Mouse (Mus musculus) liver, embryonic 13.5 days (tissue): Measurements from ENCODE around the gene Cyp2j13. TPM values are rescaled to one million over a fixed set of nuclear protein-coding genes. Genes with fewer than 3 reads are reported as not detected.
"Not testable (repeated sequence)": the region's sequence is repeated elsewhere in the genome, so short reads cannot be mapped to it uniquely, and the experiment has no call there.

Experiments used
- ATAC-seq: fragments of 200-750 bp; cut with Nextera tagmentation; 2 replicates; pipeline ENCODE4 v1.8.0; 2017; ENCODE audit warnings: low read depth, mild to moderate bottlenecking, moderate number of reproducible peaks, moderate library complexity
- DNase-seq: peaks from one replicate; pipeline ENCODE4 v3.0.0; 2022
- H3K27ac ChIP-seq: fragments of 300-500 bp; sonication (generic); 2 replicates; pipeline ENCODE4 v1.5.1; 2015; ENCODE audit warnings: moderate library complexity, mild to moderate bottlenecking, inconsistent platforms
- H3K27me3 ChIP-seq: fragments of 300-500 bp; sonication (generic); 2 replicates; pipeline ENCODE4 v1.6.1; 2015; ENCODE audit warnings: mild to moderate bottlenecking, inconsistent platforms
- H3K36me3 ChIP-seq: fragments of 300-500 bp; sonication (generic); 2 replicates; pipeline ENCODE4 v1.6.1; 2015; ENCODE audit warnings: mild to moderate bottlenecking, inconsistent platforms
- H3K4me1 ChIP-seq: fragments of 300-500 bp; sonication (generic); replicated peaks from 2 replicates; pipeline ENCODE4 v1.6.1; 2015; ENCODE audit warnings: inconsistent platforms
- H3K4me2 ChIP-seq: fragments of 300-500 bp; sonication (generic); 2 replicates; pipeline ENCODE4 v1.6.1; 2015; ENCODE audit warnings: inconsistent platforms, mild to moderate bottlenecking, moderate library complexity
- H3K4me3 ChIP-seq: fragments of 300-500 bp; sonication (generic); replicated peaks from 2 replicates; pipeline ENCODE4 v1.5.1; 2015; ENCODE audit warnings: mild to moderate bottlenecking, inconsistent platforms
- H3K9ac ChIP-seq: fragments of 300-500 bp; sonication (generic); 2 replicates; pipeline ENCODE4 v1.6.1; 2015; ENCODE audit warnings: mild to moderate bottlenecking, inconsistent platforms
- H3K9me3 ChIP-seq: fragments of 300-500 bp; sonication (generic); replicated peaks from 2 replicates; pipeline ENCODE4 v1.6.1; 2016; ENCODE audit warnings: inconsistent platforms
- WGBS: fragments of 180-500 bp; shearing (Covaris S2); methylation state at CpG from one replicate; pipeline ENCODE4 v1.1.7; 2015; ENCODE audit not compliant: insufficient replicate concordance; 5-methylcytosine and 5-hydroxymethylcytosine counted together
- polyA plus RNA-seq: library from polyadenylated mRNA; unstranded; fragments of >200 nt; fragmentation: Nextera tagmentation; extraction: Ambion mirVana; gene quantifications from 2 replicates; pipeline ENCODE4 v1.2.1, GENCODE M21; 2015

Gene Cyp2j13
- polyA plus RNA-seq: not detected in 2 replicates

DNA sequence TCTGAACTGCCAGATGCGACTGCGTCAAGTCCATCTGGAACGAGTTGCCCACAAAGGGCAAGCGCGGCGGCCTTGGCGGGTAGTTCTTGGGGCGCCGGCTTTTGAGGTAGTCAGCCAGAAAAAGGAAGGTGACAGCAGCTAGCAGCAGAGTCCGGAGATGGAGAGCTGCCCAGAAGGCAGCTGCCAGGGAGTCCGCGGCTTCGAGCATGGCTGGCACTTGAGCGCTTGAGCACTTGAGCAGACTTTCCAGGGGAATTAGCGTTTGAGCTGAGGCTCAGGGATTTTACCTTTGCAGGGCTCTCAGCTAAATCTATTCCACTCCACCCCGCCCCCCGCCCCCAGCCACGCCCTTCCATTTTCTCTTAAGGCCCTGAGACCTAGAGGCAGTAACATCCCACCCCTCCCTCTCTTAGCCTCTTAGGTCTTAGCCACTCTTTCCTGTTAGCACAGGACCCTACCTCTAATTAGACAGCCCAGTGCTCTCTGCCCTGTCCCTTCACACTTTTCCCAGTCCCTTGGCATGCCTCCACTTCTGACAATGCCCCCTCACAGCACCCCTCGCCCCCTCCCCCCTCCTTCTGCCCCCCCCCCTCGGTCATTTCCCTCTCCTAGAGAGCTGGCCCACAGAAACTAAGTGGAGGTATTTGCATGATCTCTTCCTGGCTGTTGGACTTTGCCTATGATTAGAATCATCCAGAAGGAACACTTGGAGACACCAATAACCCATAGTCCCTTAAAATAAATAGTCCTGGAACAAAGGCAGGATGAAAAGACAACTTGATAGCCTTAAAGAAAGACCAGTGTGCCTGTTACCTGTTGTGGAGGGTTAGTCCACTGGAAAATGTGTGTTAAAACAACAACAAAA lies at the start of gene Cyp2j13:
Gene Cyp2j13 (minus strand): TSS at position 286 of the 865 bp plus-strand sequence.
- 13% methylated on average over 20 of the region's 20 CpGs for WGBS
- Histone ChIP-seq H3K4me3 (no peak within 1 kb of the TSS), H3K27me3 (no peaks in the 10 kb centered on the region), H3K27ac (no peak within 1 kb of the TSS), H3K4me2 (no peak within 1 kb of the TSS), H3K36me3 (no peaks in the 10 kb centered on the region), H3K9me3 (no peaks in the 10 kb centered on the region), H3K4me1 (no peaks in the 10 kb centered on the region), H3K9ac (no peak within 1 kb of the TSS)
- DNase-seq (no peak), ATAC-seq (no peak)

DNA sequence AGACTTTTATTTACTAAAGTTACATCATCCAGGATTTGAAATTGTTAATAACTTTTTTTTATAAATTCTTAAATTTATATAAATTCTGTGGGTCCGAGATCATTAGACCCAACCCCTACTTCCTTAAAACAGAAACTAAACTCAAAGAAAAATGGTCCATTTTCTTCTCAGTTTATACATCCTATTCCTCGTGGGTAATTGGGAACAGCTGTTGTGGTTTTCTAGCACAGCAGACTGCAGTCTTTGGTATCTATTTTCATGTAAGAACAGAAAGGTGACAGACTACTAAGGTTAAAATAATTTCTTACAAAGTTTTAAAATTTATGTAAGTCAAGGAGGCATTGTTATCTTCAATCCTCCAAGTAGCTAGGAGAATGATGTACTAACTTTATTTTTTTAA lies 19.5 kb upstream of the Cyp2j13 start:
- H3K4me2 ChIP-seq: no peak overlapping the region
- no peaks in the 10 kb centered on the region for H3K4me1 ChIP-seq
- no peak overlapping the region for H3K9ac ChIP-seq
- H3K36me3 ChIP-seq: no peaks in the 10 kb centered on the region
- no peaks in the 10 kb centered on the region for H3K27me3 ChIP-seq
- no peak overlapping the region for H3K4me3 ChIP-seq
- no peak overlapping the region for H3K27ac ChIP-seq
- ATAC-seq (no peak), DNase-seq (no peak)
- 30% methylated on average over 2 of the region's 2 CpGs for WGBS
- H3K9me3 ChIP-seq: no peaks in the 10 kb centered on the region

DNA sequence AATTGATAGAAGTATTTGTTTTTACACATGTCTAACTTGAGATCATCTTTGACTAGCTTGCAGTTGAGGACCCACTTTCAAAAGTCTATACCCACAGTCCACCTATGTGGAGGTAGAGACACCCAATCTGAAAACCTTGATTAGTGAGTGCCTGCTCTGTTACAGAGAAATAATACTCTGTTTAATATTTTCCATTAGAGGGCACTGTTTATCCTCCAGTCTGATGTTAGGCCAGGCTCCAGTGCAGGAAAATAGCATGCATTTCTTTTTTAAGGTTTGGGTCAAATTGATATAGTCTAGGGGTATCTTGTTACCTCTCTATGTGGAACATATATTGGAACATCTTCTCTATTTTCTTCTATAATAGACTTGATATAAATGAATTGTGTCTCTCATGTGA lies 14.5 kb upstream of the Cyp2j13 start:
- H3K36me3 ChIP-seq: no peaks in the 10 kb centered on the region
- DNase-seq (no peak), ATAC-seq (no peak)
- no peak overlapping the region for H3K4me2 ChIP-seq
- H3K9ac ChIP-seq: no peak overlapping the region
- H3K9me3 ChIP-seq: no peaks in the 10 kb centered on the region
- H3K4me1 ChIP-seq: no peaks in the 10 kb centered on the region
- H3K4me3 ChIP-seq: no peak overlapping the region
- H3K27me3 ChIP-seq: no peaks in the 10 kb centered on the region
- H3K27ac ChIP-seq: no peak overlapping the region

DNA sequence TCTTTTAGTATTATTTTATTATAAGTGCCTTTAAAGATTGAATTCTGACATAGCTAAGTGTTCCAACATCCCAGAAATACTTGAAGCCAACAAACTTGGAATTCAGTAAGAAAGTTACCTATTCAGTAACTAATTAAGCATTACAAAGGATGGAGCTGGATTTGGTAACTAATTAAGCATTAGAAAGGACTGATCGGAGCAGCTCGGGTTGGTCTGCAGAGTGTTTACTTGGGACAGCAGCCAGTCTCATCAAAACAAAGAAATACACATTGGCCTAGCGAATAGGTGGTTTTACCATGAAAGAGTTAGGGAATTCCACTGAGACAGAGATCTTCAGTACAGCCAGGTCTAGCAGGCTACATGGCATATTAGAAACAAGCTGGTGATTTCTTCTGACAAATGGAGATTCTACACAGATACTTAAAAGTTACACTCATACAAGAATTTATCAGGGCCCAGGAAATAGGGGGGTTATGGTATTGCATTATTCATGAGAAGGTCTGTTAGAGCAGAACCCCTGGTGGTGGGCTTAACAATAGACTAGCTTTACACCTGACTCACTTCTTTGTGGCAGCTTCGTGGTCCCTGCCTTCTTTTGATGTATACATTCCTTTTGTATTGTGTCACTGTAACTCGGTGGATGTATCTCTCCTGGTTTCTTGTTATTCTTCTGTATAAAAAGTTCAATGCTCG lies 12.2 kb upstream of the Cyp2j13 start:
- H3K9ac ChIP-seq, ATAC-seq: not testable (repeated sequence)
- 50% methylated on average over 6 of the region's 6 CpGs for WGBS

DNA sequence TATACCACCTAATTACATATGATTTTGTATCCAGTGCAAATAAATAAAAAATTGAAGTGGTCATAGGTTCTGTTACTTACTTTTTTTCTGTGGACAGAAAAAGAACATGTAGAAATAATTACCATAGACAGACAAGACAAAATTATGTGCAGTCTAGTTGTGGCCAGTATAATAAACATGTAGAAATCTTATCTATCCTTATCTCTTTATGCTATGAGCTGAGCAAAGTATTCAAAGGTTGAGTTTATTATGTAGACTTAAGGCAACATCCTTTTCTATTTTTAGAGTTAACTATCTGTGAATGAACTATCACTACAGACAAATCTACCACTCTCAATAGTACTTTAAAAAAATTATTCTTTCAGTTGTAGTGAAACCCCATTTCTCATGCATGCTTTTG lies 962 bp upstream of the Cyp2j13 start:
- Histone ChIP-seq H3K9me3 (no peaks in the 10 kb centered on the region), H3K27me3 (no peaks in the 10 kb centered on the region), H3K36me3 (no peaks in the 10 kb centered on the region), H3K9ac (no peak overlapping the region), H3K27ac (no peak overlapping the region), H3K4me2 (no peak overlapping the region), H3K4me1 (no peaks in the 10 kb centered on the region), H3K4me3 (no peak overlapping the region)
- DNase-seq: no peak
- ATAC-seq: no peak

More for the DNA sequence above, 12.2 kb upstream of the Cyp2j13 start:
- H3K36me3 ChIP-seq, DNase-seq, H3K4me1 ChIP-seq, H3K9me3 ChIP-seq, H3K27me3 ChIP-seq, H3K4me3 ChIP-seq, H3K27ac ChIP-seq, H3K4me2 ChIP-seq: not testable (repeated sequence)

DNA sequence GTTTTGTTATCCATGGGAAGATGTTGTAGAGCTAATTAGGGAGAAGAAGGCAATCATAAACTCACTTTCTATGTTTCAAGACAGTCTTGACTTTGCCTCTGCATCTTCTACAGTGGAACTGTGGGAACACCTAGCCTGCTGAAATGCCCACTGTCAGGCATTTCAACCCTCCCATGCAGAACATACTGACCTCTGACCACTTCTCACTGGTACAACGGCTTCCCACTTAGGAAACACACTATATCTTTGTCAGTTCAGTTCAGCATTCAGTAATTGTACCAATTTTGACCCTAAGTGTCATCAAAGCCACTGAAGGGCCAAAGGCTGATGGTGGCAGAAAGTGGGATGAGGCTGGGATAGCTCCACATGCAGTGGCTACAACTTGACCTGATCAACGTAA lies 15.3 kb downstream of the Cyp2j13 start:
- 56% methylated on average over 2 of the region's 2 CpGs for WGBS
- Histone ChIP-seq H3K9ac (no peak overlapping the region), H3K36me3 (no peaks in the 10 kb centered on the region), H3K4me3 (no peak overlapping the region), H3K27me3 (no peaks in the 10 kb centered on the region), H3K27ac (no peak overlapping the region), H3K4me1 (no peaks in the 10 kb centered on the region), H3K9me3 (no peaks in the 10 kb centered on the region), H3K4me2 (no peak overlapping the region)
- ATAC-seq: no peak
- no peak for DNase-seq

DNA sequence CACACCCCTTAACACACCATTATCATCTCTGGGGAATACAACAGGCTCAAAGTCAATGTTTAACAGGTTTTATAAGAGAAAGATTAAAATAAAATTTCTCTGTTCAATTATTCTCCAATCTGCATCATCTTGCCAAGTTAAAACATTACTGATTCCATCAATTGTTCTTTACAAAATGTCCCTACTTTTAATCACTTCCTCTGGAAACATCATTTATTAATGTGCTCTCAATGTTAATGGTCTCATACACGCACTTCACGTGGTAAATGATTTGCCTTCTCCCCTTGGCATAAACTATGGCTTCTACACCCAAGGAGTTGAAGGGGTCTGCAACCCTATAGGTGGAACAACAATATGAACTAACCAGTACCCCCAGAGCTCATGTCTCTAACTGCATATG lies 17.2 kb downstream of the Cyp2j13 start:
- no peak overlapping the region for H3K27ac ChIP-seq
- H3K9me3 ChIP-seq: no peaks in the 10 kb centered on the region
- WGBS: 75% methylated on average over 2 of the region's 2 CpGs
- DNase-seq (no peak), ATAC-seq (no peak)
- no peak overlapping the region for H3K4me2 ChIP-seq
- no peaks in the 10 kb centered on the region for H3K27me3 ChIP-seq
- no peaks in the 10 kb centered on the region for H3K4me1 ChIP-seq
- no peak overlapping the region for H3K4me3 ChIP-seq
- no peak overlapping the region for H3K9ac ChIP-seq
- no peaks in the 10 kb centered on the region for H3K36me3 ChIP-seq

DNA sequence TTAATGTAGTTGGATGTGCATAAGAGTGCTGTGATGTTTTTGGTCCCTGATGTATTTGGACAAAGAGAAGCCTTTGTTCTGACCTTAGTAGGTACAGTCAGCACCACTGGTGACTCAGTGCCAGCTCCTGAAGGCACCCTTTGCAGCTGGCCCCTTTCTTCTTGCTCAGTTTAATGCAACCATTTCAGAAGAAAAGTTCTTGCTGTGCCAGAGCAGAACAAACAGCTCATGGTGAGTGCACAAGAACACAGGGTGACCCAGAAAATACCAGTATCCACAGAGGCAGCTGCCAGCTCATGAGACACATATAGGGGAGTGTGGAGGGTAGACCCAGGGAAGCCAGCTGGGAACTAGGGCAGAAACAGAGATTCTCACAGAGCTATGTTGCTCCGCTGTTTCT lies 48.9 kb downstream of the Cyp2j13 start:
- whole genome bisulfite sequencing: 82% methylated on average over 1 of the region's 1 CpGs
- no peak for ATAC-seq
- Histone ChIP-seq H3K9ac (no peak overlapping the region), H3K27me3 (no peaks in the 10 kb centered on the region), H3K4me2 (no peak overlapping the region), H3K36me3 (no peaks in the 10 kb centered on the region), H3K27ac (no peak overlapping the region), H3K4me3 (no peak overlapping the region), H3K9me3 (no peaks in the 10 kb centered on the region), H3K4me1 (no peaks in the 10 kb centered on the region)
- no peak for DNase-seq

DNA sequence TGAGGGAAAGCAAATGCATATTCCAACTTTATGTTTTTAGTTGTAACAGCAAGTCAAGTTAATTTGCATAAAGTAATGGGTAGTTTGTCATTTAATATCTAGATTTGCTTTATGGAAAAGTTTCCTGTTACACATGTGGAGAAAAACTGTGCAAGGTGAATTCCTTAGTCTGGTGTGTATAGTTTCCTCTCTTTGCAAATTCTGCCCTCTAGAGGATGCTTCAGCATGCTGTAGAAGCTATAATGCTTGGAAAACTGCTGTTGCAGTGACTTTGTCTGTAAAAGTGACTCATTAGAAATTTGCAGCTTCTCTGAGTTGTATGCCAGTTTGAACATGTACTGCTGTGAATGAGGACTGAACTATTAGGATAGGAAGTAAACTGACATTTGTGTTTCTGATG lies 54.5 kb downstream of the Cyp2j13 start:
- Histone ChIP-seq H3K36me3 (no peaks in the 10 kb centered on the region), H3K27me3 (no peaks in the 10 kb centered on the region), H3K27ac (no peak overlapping the region), H3K4me2 (no peak overlapping the region), H3K4me3 (no peak overlapping the region), H3K9me3 (no peaks in the 10 kb centered on the region), H3K9ac (no peak overlapping the region), H3K4me1 (no peaks in the 10 kb centered on the region)
- no peak for DNase-seq
- ATAC-seq: no peak

DNA sequence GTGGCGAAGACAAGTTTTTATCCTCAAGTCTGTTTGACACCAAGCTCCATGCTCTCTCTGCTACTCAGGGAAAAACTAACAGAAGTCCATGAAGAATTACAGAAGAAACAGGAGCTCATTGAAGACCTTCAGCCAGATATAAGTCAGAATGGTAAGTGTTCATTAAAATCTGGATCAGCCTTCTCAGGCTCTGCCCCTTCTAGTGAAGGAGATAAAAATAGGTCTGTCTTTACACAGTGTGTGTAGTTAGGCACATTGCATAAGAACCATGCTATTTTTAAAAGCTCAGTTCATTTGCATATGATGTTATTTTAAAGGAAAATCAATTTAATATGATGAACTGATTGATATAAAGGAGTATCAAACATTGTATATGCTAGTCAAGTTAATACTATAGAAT lies 60.5 kb downstream of the Cyp2j13 start:
- no peak overlapping the region for H3K27ac ChIP-seq
- no peak overlapping the region for H3K9ac ChIP-seq
- no peak for ATAC-seq
- WGBS: 75% methylated on average over 1 of the region's 1 CpGs
- no peak overlapping the region for H3K4me2 ChIP-seq
- H3K4me1 ChIP-seq: no peaks in the 10 kb centered on the region
- H3K27me3 ChIP-seq: no peaks in the 10 kb centered on the region
- H3K36me3 ChIP-seq: no peaks in the 10 kb centered on the region
- no peak for DNase-seq
- no peaks in the 10 kb centered on the region for H3K9me3 ChIP-seq
- no peak overlapping the region for H3K4me3 ChIP-seq

DNA sequence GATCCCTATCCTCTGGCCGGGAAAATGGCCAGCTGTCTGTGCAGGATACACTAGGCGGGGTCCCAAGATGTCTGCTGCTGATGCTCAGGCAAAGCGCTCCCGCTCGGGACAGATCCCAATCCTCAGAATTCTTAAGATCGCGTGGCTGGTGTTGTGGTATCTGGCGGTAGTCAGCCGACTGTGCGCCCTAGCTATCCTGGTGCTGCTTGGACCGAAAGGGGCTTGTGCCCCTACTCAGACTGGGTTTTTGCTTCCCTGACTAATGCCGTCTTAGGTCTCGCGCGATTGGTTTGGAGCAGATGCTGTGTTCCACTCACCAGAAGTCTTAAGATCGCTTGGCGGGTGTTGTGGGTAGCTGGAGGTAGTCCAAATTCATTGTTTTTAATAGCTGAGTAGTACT lies 95.1 kb downstream of the Cyp2j13 start:
- H3K4me2 ChIP-seq, ATAC-seq, H3K27me3 ChIP-seq, H3K9me3 ChIP-seq, DNase-seq, H3K27ac ChIP-seq, H3K4me3 ChIP-seq, H3K4me1 ChIP-seq, H3K9ac ChIP-seq, H3K36me3 ChIP-seq: not testable (repeated sequence)
- WGBS: 77% methylated on average over 17 of the region's 17 CpGs
